Mouse (Mus musculus) heart, adult 2 months (tissue): Measurements from ENCODE around the gene Nod1. TPM values are rescaled to one million over a fixed set of nuclear protein-coding genes. Genes with fewer than 3 reads are reported as not detected.
A peak's percentile ranks its signal among the peaks of the same experiment; 100 is the strongest.

Experiments used
- DNase-seq, 2 experiments: peaks; one replicate each; pipeline ENCODE4 v3.0.0; 2021
- H3K27ac ChIP-seq: fragments of 200-600 bp; 2 replicates; pipeline ENCODE4 v1.8.1; 2022
- H3K27me3 ChIP-seq: fragments of 200-500 bp; 2 replicates; pipeline ENCODE4 v1.6.1; 2012; ENCODE audit warnings: mild to moderate bottlenecking, low read length, inconsistent platforms, mixed read lengths; ENCODE audit not compliant: control insufficient read depth, insufficient read depth
- H3K36me3 ChIP-seq: fragments of 200-500 bp; 2 replicates; pipeline ENCODE4 v1.6.1; 2012; ENCODE audit warnings: low read length, inconsistent platforms; ENCODE audit not compliant: control insufficient read depth, insufficient read depth
- H3K4me1 ChIP-seq: fragments of 200-500 bp; 2 replicates; pipeline ENCODE4 v1.6.1; 2011; ENCODE audit warnings: low read length; ENCODE audit not compliant: control insufficient read depth, insufficient read depth
- H3K4me3 ChIP-seq: fragments of 200-600 bp; 2 replicates; pipeline ENCODE4 v1.8.1; 2022
- H3K79me2 ChIP-seq: fragments of 200-500 bp; replicated peaks from 2 replicates; pipeline ENCODE4 v1.6.1; 2012; ENCODE audit warnings: mild to moderate bottlenecking, inconsistent platforms, low read length, moderate library complexity, mixed read lengths; ENCODE audit not compliant: control insufficient read depth, insufficient read depth
- H3K9ac ChIP-seq: fragments of 200-500 bp; 2 replicates; pipeline ENCODE4 v1.6.1; 2012; ENCODE audit warnings: low read depth, mild to moderate bottlenecking, control low read depth, inconsistent platforms, low read length, mixed read lengths
- CTCF ChIP-seq: fragments of 200-600 bp; IDR thresholded peaks from 2 replicates; pipeline ENCODE4 v1.8.1; 2022; ENCODE audit warnings: antibody characterized with exemption, mild to moderate bottlenecking, moderate library complexity
- EP300 ChIP-seq: fragments of 200-500 bp; IDR thresholded peaks from 2 replicates; pipeline ENCODE4 v1.6.1; 2011; ENCODE audit warnings: low read depth, low read length, control low read depth; ENCODE audit not compliant: insufficient read depth
- POLR2A ChIP-seq: fragments of 200-500 bp; IDR thresholded peaks from 2 replicates; pipeline ENCODE4 v1.6.1; 2011; ENCODE audit warnings: mild to moderate bottlenecking, low read depth, low read length, control low read depth; ENCODE audit not compliant: insufficient read depth
- WGBS: fragments of 180-500 bp; shearing (Covaris S2); methylation state at CpG from one replicate; pipeline ENCODE4 v1.1.7; 2018; 5-methylcytosine and 5-hydroxymethylcytosine counted together
- intact Hi-C: fragments of 180-260 bp; cut with DNase I; formaldehyde crosslinking; loops from one replicate; pipeline ENCODE4 v1.15.1; 2025
- polyA plus RNA-seq: library from polyadenylated mRNA; depleted of rRNA; stranded (reverse); fragments of >200 nt; gene quantifications from 2 replicates; pipeline ENCODE4 v1.2.3, GENCODE M21; 2012
- total RNA-seq, 2 experiments: library from RNA; stranded (reverse); gene quantifications; 2 replicates each; pipeline ENCODE4 v1.2.3; 2021

Gene Nod1
- total and polyA plus RNA-seq, 3 experiments, result 17.3 to 23.6 (median 18.6) TPM

DNA sequence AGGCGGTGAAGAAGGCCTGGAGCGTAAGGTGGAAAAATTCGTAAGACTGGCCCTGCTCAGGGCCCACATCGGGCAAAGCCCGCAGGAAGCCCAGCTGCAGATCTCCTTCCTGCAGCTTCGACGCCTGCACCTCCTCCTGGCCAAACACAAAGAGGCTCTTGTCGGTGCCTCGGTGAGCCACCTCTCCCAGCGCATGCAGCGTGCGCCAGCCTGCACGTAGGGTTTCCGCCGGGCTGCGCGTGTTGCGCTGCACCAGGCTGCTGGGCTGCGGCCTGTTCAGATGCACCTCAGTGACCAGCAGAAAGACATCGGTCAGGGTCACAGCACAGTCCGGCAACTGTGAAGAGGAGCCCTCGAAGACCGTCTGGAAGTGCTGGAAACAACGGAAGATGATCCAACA, 28.7 kb downstream of the Nod1 start:
- Histone ChIP-seq H3K79me2 (no peaks in the 10 kb centered on the region; the same call in 1 of the 2 replicates), H3K27ac (no peak overlapping the region), H3K9ac (no peak overlapping the region), H3K4me1 (peaks cover 20% of the 10 kb centered on the region), H3K4me3 (no peak overlapping the region), H3K36me3 (peaks cover 9% of the 10 kb centered on the region), H3K27me3 (no peaks in the 10 kb centered on the region)
- DNase-seq, result no peak
- 71% methylated on average over 24 of the region's 24 CpGs for WGBS
- intact Hi-C loops, result no loop called here
- no peak for TF ChIP-seq POLR2A
- TF ChIP-seq CTCF, result no peak
- no peak for TF ChIP-seq EP300

- no peak for DNase-seq
- Histone ChIP-seq H3K36me3 (peaks cover 9% of the 10 kb centered on the region), H3K79me2 (no peaks in the 10 kb centered on the region; the same call in 1 of the 2 replicates), H3K9ac (no peak overlapping the region), H3K4me3 (no peak overlapping the region), H3K27me3 (no peaks in the 10 kb centered on the region), H3K4me1 (peaks cover 20% of the 10 kb centered on the region), H3K27ac (no peak overlapping the region)
- no peak for TF ChIP-seq POLR2A
- no peak for TF ChIP-seq EP300
- TF ChIP-seq CTCF, result no peak
- 74% methylated on average over 16 of the region's 16 CpGs for WGBS
- intact Hi-C loops, result no loop called here
Observed at GRCm38 (mm10) chr6:54943292-54943691, 29.1 kb downstream of the Nod1 start.

GRCm38 (mm10) chr6:54941149-54941548, 31.3 kb downstream of the Nod1 start:
- Histone ChIP-seq H3K27me3 (no peaks in the 10 kb centered on the region), H3K27ac (no peak overlapping the region), H3K4me1 (peaks cover 19% of the 10 kb centered on the region), H3K79me2 (no peaks in the 10 kb centered on the region; the same call in 1 of the 2 replicates), H3K4me3 (no peak overlapping the region), H3K36me3 (peaks cover 4% of the 10 kb centered on the region), H3K9ac (no peak overlapping the region)
- DNase-seq, result no peak
- TF ChIP-seq CTCF (no peak), EP300 (no peak), POLR2A (no peak)
- intact Hi-C loops, result loop anchor here (2.0 kb wide), 1 partner anchor 32 kb away; the partner anchor contains the start of gene Nod1
- WGBS, result 87% methylated on average over 6 of the region's 6 CpGs

- peak overlapping the region; percentile 81 for H3K27ac ChIP-seq
Observed at GRCm38 (mm10) chr6:54940126-54940525, 32.3 kb downstream of the Nod1 start.

DNA sequence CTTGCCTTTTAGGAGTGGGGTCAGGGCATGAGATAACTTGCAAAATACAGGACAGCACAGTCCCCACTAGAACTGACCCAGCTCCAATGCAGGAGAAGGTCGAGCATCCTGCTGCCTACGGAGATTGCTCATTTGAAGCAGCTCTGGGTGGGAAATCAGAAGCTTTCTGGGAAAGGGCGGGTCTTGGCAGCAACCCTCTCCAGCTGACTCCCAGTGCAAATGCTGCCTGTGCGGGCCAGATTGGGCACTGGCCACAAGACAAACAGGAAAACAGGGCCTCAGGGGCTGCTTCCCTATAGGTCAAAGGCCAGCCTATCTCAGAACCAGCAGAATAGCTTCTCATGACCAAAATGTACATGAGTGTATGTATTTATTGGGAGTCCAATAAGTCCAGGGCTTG, 32.8 kb downstream of the Nod1 start:
- H3K4me1 ChIP-seq, result peaks cover 19% of the 10 kb centered on the region
- intact Hi-C loops, result loop anchor here (2.0 kb wide), 1 partner anchor 33 kb away; the partner anchor contains the start of gene Nod1
- WGBS, result 8% methylated on average over 4 of the region's 4 CpGs
- 0 out of 2 replicates have a peak, but pooled peaks have one; percentile 11 for TF ChIP-seq EP300
- no peak for TF ChIP-seq POLR2A
- no peaks in the 10 kb centered on the region; the same call in 1 of the 2 replicates for H3K79me2 ChIP-seq
- H3K36me3 ChIP-seq, result peaks cover 2% of the 10 kb centered on the region; the same call in 1 of the 2 replicates
- H3K4me3 ChIP-seq, result no peak overlapping the region
- peak; percentile 80 to 86 for DNase-seq
- H3K27ac ChIP-seq, result peak overlapping the region; percentile 81
- no peak overlapping the region for H3K9ac ChIP-seq
- no peaks in the 10 kb centered on the region for H3K27me3 ChIP-seq

More at GRCm38 (mm10) chr6:54940126-54940525, 32.3 kb downstream of the Nod1 start:
- no peak for TF ChIP-seq CTCF
- no peak for TF ChIP-seq POLR2A
- TF ChIP-seq EP300, result no peak
- intact Hi-C loops, result loop anchor here (2.0 kb wide), 1 partner anchor 33 kb away; the partner anchor contains the start of gene Nod1
- H3K27me3 ChIP-seq, result no peaks in the 10 kb centered on the region
- H3K36me3 ChIP-seq, result peaks cover 2% of the 10 kb centered on the region; the same call in 1 of the 2 replicates
- peaks cover 19% of the 10 kb centered on the region for H3K4me1 ChIP-seq
- peak in 1 of 2 experiments; percentile 38 for DNase-seq
- H3K9ac ChIP-seq, result no peak overlapping the region
- no peak overlapping the region for H3K4me3 ChIP-seq
- WGBS, result 58% methylated on average over 7 of the region's 7 CpGs
- no peaks in the 10 kb centered on the region; the same call in 1 of the 2 replicates for H3K79me2 ChIP-seq

- TF ChIP-seq POLR2A (no peak), EP300 (no peak), CTCF (no peak)
- no peaks in the 10 kb centered on the region for H3K27me3 ChIP-seq
- H3K79me2 ChIP-seq, result no peaks in the 10 kb centered on the region
- H3K4me1 ChIP-seq, result peaks cover 29% of the 10 kb centered on the region
- peaks cover 6% of the 10 kb centered on the region for H3K36me3 ChIP-seq
- no peak overlapping the region for H3K27ac ChIP-seq
- H3K9ac ChIP-seq, result no peak overlapping the region
- no peak overlapping the region for H3K4me3 ChIP-seq
- WGBS, result 60% methylated on average over 2 of the region's 2 CpGs
- intact Hi-C loops, result no loop called here
- peak in 1 of 2 experiments; percentile 3 for DNase-seq
Observed at GRCm38 (mm10) chr6:54936496-54936895, 35.9 kb downstream of the Nod1 start.
